Mouse (Mus musculus) cerebellum, adult 2 months (tissue): ENCODE measurements around the gene 9930022D16Rik.

ENCODE experiments used
- CTCF ChIP-seq: fragments of 200-500 bp; IDR thresholded peaks from 2 replicates; pipeline ENCODE4 v1.5.1; 2011; ENCODE audit warnings: low read depth, mild to moderate bottlenecking, control low read depth, low read length, moderate library complexity, borderline replicate concordance; ENCODE audit not compliant: insufficient read depth
- POLR2A ChIP-seq: fragments of 200-500 bp; IDR thresholded peaks from 2 replicates; pipeline ENCODE4 v1.6.1; 2011; ENCODE audit warnings: low read length, control low read depth, borderline replicate concordance; ENCODE audit not compliant: insufficient read depth

GRCm38 (mm10) chr11:109425392-109426271, 11.9 kb downstream of the 9930022D16Rik start, which contains the start of gene Amz2:
- peak; percentile 96 for TF ChIP-seq POLR2A
- peak; percentile 81 for TF ChIP-seq CTCF
